Mouse (Mus musculus): ENCODE results near the gene Ap1s1. TPM values are rescaled to one million over a fixed set of nuclear protein-coding genes. Genes with fewer than 3 reads are reported as not detected.

Gene Ap1s1
- total and polyA plus RNA-seq, 3 experiments, result 154 to 218 (median 211) TPM

DNA sequence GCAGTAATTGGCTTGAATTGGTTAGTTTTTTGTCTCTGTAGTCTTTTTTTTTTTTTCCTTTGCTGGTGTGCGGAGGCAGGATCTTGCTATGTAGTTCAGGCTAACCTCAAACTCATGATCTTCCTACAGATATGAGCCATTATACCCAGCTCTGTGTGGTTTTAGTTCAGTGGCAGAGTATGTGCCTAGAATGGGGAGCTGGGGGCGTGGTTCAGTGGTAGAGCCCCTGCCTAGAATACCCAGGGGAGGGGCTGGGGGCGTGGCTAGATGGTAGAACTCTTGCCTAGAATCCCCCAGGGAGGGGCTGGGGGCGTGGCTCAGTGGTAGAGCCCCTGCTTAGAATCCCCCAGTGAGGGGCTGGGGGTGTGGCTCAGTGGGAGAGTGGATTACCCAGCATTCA, 22.8 kb upstream of the Ap1s1 start:
- no peaks in the 10 kb centered on the region; a peak in 1 of 4 replicates for H3K27me3 ChIP-seq (ENCODE audit: control insufficient read depth in 1 of 2, insufficient read depth in 2 of 2, low read length in 2 of 2)
- H3K4me3 ChIP-seq (ENCODE audit: control insufficient read depth in 1 of 2, insufficient read depth in 1 of 2, low read depth in 2 of 2, low read length in 2 of 2), result no peak overlapping the region
- TF ChIP-seq POLR2A (IDR thresholded peaks at IDR 0.05; ENCODE audit: control insufficient read depth in 1 of 2, insufficient read depth in 1 of 2, low read depth in 1 of 2, low read length in 2 of 2, poor library complexity in 1 of 2) (no peak), MYC (IDR thresholded peaks at IDR 0.05; ENCODE audit: low read depth, low read length) (no peak), ZNF384 (IDR thresholded peaks at IDR 0.05; ENCODE audit: low read depth, low read length) (0 out of 2 replicates have a peak, but pooled peaks have one; percentile 35), ELF1 (IDR thresholded peaks at IDR 0.05; ENCODE audit: low read depth, low read length) (no peak), USF1 (IDR thresholded peaks at IDR 0.05; ENCODE audit: low read depth, low read length) (no peak)
- peak; percentile 48 for DNase-seq (ENCODE audit: low read depth, low spot score)
- H3K9me3 ChIP-seq (replicated peaks; ENCODE audit: insufficient read depth, low read length), result no peaks in the 10 kb centered on the region
- H3K9ac ChIP-seq (ENCODE audit: control insufficient read depth, low read depth, low read length, poor library complexity, severe bottlenecking), result no peak overlapping the region
- H3K27ac ChIP-seq (ENCODE audit: control insufficient read depth, low read depth, low read length), result no peak overlapping the region
- H3K79me2 ChIP-seq (ENCODE audit: control insufficient read depth, insufficient read depth, low read length, poor library complexity), result no peaks in the 10 kb centered on the region
- 0 out of 4 replicates have a peak, but pooled peaks cover 0 to 2% of the 10 kb centered on the region in 2 experiments for H3K36me3 ChIP-seq (ENCODE audit: control insufficient read depth in 1 of 2, insufficient read depth in 2 of 2, low read length in 2 of 2)
- H3K4me1 ChIP-seq (ENCODE audit: control insufficient read depth in 1 of 2, insufficient read depth in 2 of 2, low read length in 2 of 2), result peaks cover 0 to 9% of the 10 kb centered on the region in 2 experiments; a peak in 2 of 4 replicates

- H3K79me2 ChIP-seq (ENCODE audit: control insufficient read depth, insufficient read depth, low read length, poor library complexity), result no peaks in the 10 kb centered on the region
- no peak for DNase-seq (ENCODE audit: low read depth, low spot score)
- H3K9me3 ChIP-seq (replicated peaks; ENCODE audit: insufficient read depth, low read length), result no peaks in the 10 kb centered on the region
- peaks cover 0 to 6% of the 10 kb centered on the region in 2 experiments; a peak in 1 of 4 replicates for H3K36me3 ChIP-seq (ENCODE audit: control insufficient read depth in 1 of 2, insufficient read depth in 2 of 2, low read length in 2 of 2)
- H3K9ac ChIP-seq (ENCODE audit: control insufficient read depth, low read depth, low read length, poor library complexity, severe bottlenecking), result no peak overlapping the region
- 0 out of 2 replicates have a peak, but pooled peaks have one; percentile 8 for TF ChIP-seq SMC3 (IDR thresholded peaks at IDR 0.05; ENCODE audit: low read depth, low read length)
- no peak for TF ChIP-seq POLR2A (IDR thresholded peaks at IDR 0.05; ENCODE audit: control insufficient read depth in 1 of 2, insufficient read depth in 1 of 2, low read depth in 1 of 2, low read length in 2 of 2, poor library complexity in 1 of 2)
- TF ChIP-seq ETS1 (IDR thresholded peaks at IDR 0.05; ENCODE audit: low read depth, low read length), result no peak
- no peak for TF ChIP-seq E2F4 (IDR thresholded peaks at IDR 0.05; ENCODE audit: borderline replicate concordance, low read depth, low read length)
- TF ChIP-seq CTCF (IDR thresholded peaks at IDR 0.05 in 2 of 3, conservative IDR thresholded peaks at IDR 0.05 in 1 of 3; ENCODE audit: control insufficient read depth in 1 of 3, insufficient read depth in 1 of 3, low read depth in 2 of 3, low read length in 3 of 3, poor library complexity in 1 of 3, severe bottlenecking in 1 of 3), result peak; percentile 24 to 39 (median 39); a peak in 4 of 6 replicates
- no peak overlapping the region for H3K27ac ChIP-seq (ENCODE audit: control insufficient read depth, low read depth, low read length)
- peaks cover 0 to 20% of the 10 kb centered on the region in 2 experiments; a peak in 2 of 4 replicates for H3K4me1 ChIP-seq (ENCODE audit: control insufficient read depth in 1 of 2, insufficient read depth in 2 of 2, low read length in 2 of 2)
- H3K4me3 ChIP-seq (ENCODE audit: control insufficient read depth in 1 of 2, insufficient read depth in 1 of 2, low read depth in 2 of 2, low read length in 2 of 2), result no peak overlapping the region
- H3K27me3 ChIP-seq (ENCODE audit: control insufficient read depth in 1 of 2, insufficient read depth in 2 of 2, low read length in 2 of 2), result no peaks in the 10 kb centered on the region; a peak in 1 of 4 replicates
Observed at GRCm38 (mm10) chr5:137065923-137066322, 20.0 kb upstream of the Ap1s1 start.

- no peak overlapping the region for H3K27ac ChIP-seq (ENCODE audit: control insufficient read depth, low read depth, low read length)
- no peaks in the 10 kb centered on the region for H3K79me2 ChIP-seq (ENCODE audit: control insufficient read depth, insufficient read depth, low read length, poor library complexity)
- peaks cover 0 to 6% of the 10 kb centered on the region in 2 experiments; a peak in 1 of 4 replicates for H3K36me3 ChIP-seq (ENCODE audit: control insufficient read depth in 1 of 2, insufficient read depth in 2 of 2, low read length in 2 of 2)
- no peak overlapping the region for H3K9ac ChIP-seq (ENCODE audit: control insufficient read depth, low read depth, low read length, poor library complexity, severe bottlenecking)
- no peak for DNase-seq (ENCODE audit: low read depth, low spot score)
- peaks cover 0 to 20% of the 10 kb centered on the region in 2 experiments; a peak in 2 of 4 replicates for H3K4me1 ChIP-seq (ENCODE audit: control insufficient read depth in 1 of 2, insufficient read depth in 2 of 2, low read length in 2 of 2)
- no peak for TF ChIP-seq SIN3A (IDR thresholded peaks at IDR 0.05; ENCODE audit: low read length)
- TF ChIP-seq USF2 (IDR thresholded peaks at IDR 0.05; ENCODE audit: borderline replicate concordance in 1 of 2, insufficient read depth in 1 of 2, low read depth in 1 of 2, low read length in 2 of 2), result no peak
- no peak for TF ChIP-seq MAX (IDR thresholded peaks at IDR 0.05; ENCODE audit: low read length)
- TF ChIP-seq TBP (IDR thresholded peaks at IDR 0.05; ENCODE audit: low read depth, low read length), result no peak
- TF ChIP-seq MEF2A (IDR thresholded peaks at IDR 0.05; ENCODE audit: extremely low read depth, insufficient replicate concordance, low read depth, low read length, poor library complexity, severe bottlenecking), result no peak
- no peak for TF ChIP-seq CTCF (IDR thresholded peaks at IDR 0.05 in 2 of 3, conservative IDR thresholded peaks at IDR 0.05 in 1 of 3; ENCODE audit: control insufficient read depth in 1 of 3, insufficient read depth in 1 of 3, low read depth in 2 of 3, low read length in 3 of 3, poor library complexity in 1 of 3, severe bottlenecking in 1 of 3)
- no peak for TF ChIP-seq ZNF384 (IDR thresholded peaks at IDR 0.05; ENCODE audit: low read depth, low read length)
- H3K9me3 ChIP-seq (replicated peaks; ENCODE audit: insufficient read depth, low read length), result no peaks in the 10 kb centered on the region
- H3K27me3 ChIP-seq (ENCODE audit: control insufficient read depth in 1 of 2, insufficient read depth in 2 of 2, low read length in 2 of 2), result no peaks in the 10 kb centered on the region; a peak in 1 of 4 replicates
- no peak overlapping the region for H3K4me3 ChIP-seq (ENCODE audit: control insufficient read depth in 1 of 2, insufficient read depth in 1 of 2, low read depth in 2 of 2, low read length in 2 of 2)
Observed at GRCm38 (mm10) chr5:137065454-137065853, 19.5 kb upstream of the Ap1s1 start.
